Mouse (Mus musculus): Measurements from ENCODE around the gene Fgf15. TPM values are rescaled to one million over a fixed set of nuclear protein-coding genes. Genes with fewer than 3 reads are reported as not detected.

Fgf15 gene
- polyA plus RNA-seq, 1 experiment from 2014 or later: 0.11 TPM

DNA sequence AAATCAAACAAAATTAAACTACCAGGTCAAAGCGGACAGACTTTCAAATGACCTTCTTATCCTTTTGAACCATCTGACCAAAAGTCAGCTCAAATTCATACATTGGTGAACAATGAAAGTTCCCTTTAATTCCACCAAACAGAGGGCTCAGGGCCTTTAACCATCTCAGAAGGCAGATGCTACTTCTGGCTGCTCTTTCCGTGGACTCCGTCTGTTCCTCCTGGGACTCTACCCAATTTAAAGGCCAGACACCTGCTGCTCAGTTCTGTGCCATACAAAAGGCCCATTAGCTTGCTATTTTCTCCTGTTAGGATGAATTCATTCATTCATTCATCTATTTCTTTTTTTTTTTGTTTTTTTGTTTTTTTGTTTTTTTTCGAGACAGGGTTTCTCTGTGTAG is 16.6 kb downstream of the Fgf15 start:
- Histone ChIP-seq H3K4me2 (no peak overlapping the region), H3K36me3 (ENCODE audit: control insufficient read depth, insufficient read depth, low read length) (peaks cover 6% of the 10 kb centered on the region; the same call in 1 of the 2 replicates), H3K4me1 (ENCODE audit: control insufficient read depth, insufficient read depth, low read length) (peaks cover 9% of the 10 kb centered on the region), H3K9me3 (replicated peaks; ENCODE audit: control insufficient read depth, low read length) (no peaks in the 10 kb centered on the region), H3K27ac (ENCODE audit: low read depth, low read length) (no peak overlapping the region), H3K9ac (ENCODE audit: low read depth, low read length) (no peak overlapping the region), H3K27me3 (ENCODE audit: control insufficient read depth, insufficient read depth, low read length) (no peaks in the 10 kb centered on the region), H3K4me3 (ENCODE audit: low read depth, low read length) (no peak overlapping the region)
- WGBS (ENCODE audit: insufficient replicate concordance): 84% methylated on average over 4 of the region's 4 CpGs
- ATAC-seq (replicated peaks; ENCODE audit: insufficient number of reproducible peaks, low FRiP score, low TSS enrichment): no peak

DNA sequence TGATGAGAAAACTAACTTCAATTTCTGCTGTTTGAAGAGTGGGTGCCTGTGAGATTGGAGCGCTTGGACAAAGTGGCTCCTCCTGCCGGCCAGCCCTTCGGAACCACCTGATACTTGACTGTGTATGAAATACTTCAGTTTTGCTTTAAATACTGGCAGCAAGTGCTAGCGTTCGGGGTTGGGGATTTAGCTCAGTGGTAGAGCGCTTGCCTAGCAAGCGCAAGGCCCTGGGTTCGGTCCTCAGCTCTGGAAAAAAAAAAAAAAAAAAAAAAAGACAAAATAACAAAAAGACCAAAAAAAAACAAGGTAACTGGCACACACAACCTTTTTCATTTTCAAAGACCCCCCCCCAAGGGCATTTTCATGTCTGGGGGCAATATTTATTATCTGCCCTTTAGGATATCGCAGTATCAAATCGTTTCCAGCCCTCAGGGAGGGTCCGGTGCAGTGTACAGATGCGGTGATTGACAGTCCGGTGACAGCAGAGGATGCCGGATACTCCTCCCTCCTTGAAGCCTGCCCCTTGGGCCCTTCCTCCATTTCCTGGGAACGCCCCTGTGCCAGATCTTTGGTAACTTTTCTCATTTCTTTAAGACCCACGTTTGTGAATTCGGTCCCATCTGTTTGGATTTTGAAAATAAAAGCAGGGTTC is 18.1 kb downstream of the Fgf15 start:
- Histone ChIP-seq H3K9ac (ENCODE audit: low read depth, low read length) (peak overlapping the region; percentile 89), H3K27me3 (ENCODE audit: control insufficient read depth, insufficient read depth, low read length) (no peaks in the 10 kb centered on the region), H3K27ac (ENCODE audit: low read depth, low read length) (peak overlapping the region; percentile 59; the same call in 1 of the 2 replicates), H3K36me3 (ENCODE audit: control insufficient read depth, insufficient read depth, low read length) (peaks cover 10% of the 10 kb centered on the region), H3K4me1 (ENCODE audit: control insufficient read depth, insufficient read depth, low read length) (peaks cover 9% of the 10 kb centered on the region), H3K4me2 (peak overlapping the region; percentile 66), H3K9me3 (replicated peaks; ENCODE audit: control insufficient read depth, low read length) (no peaks in the 10 kb centered on the region), H3K4me3 (ENCODE audit: low read depth, low read length) (peak overlapping the region; percentile 85)
- ATAC-seq (replicated peaks; ENCODE audit: insufficient number of reproducible peaks, low FRiP score, low TSS enrichment): peak; percentile 88
- WGBS (ENCODE audit: insufficient replicate concordance): 8% methylated on average over 17 of the region's 17 CpGs

DNA sequence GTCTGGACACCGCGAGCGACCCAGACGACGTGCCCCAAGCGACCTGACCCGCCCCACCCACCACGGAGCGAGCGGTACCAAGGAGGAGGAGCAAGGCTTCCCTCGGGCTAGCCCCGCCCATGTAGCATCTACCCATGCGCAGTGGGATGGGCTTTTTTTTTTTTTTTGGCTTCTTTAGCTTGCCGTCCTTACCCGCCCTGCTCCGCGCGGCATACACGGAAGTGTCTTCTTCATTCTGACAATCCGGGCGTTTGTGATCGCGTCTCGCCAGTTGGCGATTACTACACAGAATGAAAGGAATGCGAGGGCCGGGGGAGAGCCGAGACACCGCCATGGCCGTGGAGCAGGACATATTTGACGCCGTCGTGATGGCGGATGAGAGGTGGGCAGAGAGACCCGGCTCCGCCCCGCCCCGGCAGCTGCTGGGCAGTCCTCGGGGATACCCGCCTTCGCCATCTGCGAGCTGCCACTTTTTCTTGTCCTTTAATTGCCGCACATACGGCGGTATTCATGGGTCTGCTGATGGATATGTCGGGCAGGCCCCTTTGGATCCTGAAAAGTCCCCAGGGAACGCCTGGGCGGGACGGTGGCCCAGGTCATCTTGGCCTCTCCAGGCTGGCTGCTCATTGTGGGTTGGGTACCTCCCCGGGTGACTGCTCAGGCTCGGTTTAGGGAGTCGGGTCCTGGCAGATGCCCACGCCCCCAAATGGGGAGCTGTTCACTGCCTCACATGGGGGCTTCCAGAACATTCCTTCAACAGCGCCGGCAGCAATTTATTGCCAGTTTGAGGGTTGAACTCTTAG is 18.8 kb downstream of the Fgf15 start, which contains the start of gene LTO1:
TSS of gene LTO1 (plus strand) at position 153 of the 803 bp plus-strand sequence.
- WGBS (ENCODE audit: insufficient replicate concordance): 1% methylated on average over 55 of the region's 55 CpGs
- H3K4me1 ChIP-seq (ENCODE audit: control insufficient read depth, insufficient read depth, low read length): peaks cover 9% of the 10 kb centered on the region
- peak within 1 kb of the TSS; percentile 89 for H3K9ac ChIP-seq (ENCODE audit: low read depth, low read length)
- H3K27me3 ChIP-seq (ENCODE audit: control insufficient read depth, insufficient read depth, low read length): no peaks in the 10 kb centered on the region
- peak; percentile 95 for ATAC-seq (replicated peaks; ENCODE audit: insufficient number of reproducible peaks, low FRiP score, low TSS enrichment)
- peak within 1 kb of the TSS; percentile 68 for H3K27ac ChIP-seq (ENCODE audit: low read depth, low read length)
- H3K4me3 ChIP-seq (ENCODE audit: low read depth, low read length): peak within 1 kb of the TSS; percentile 85
- peaks cover 10% of the 10 kb centered on the region for H3K36me3 ChIP-seq (ENCODE audit: control insufficient read depth, insufficient read depth, low read length)
- peak within 1 kb of the TSS; percentile 96 for H3K4me2 ChIP-seq
- H3K9me3 ChIP-seq (replicated peaks; ENCODE audit: control insufficient read depth, low read length): no peaks in the 10 kb centered on the region

DNA sequence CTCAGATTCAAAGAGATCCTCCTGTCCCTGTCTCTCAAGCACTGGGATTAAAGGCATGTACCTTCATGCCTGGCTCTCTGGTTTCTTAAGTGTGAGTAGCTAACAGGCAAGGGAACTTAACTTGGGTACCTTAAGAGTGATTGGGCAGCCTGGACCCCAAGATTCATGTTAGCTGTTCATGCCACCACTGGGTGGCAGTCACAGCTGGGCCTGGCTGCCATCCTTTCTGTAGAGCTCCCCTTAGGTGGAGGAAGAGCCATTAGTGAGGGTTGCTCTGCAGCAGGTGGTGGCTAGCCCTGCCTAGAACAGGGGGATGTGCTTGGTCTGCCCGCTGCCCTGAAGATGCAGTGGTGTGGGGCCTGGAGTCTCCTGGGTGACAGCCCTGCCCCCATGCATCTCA is 22.5 kb downstream of the Fgf15 start:
- no peaks in the 10 kb centered on the region for H3K9me3 ChIP-seq (replicated peaks; ENCODE audit: control insufficient read depth, low read length)
- no peak overlapping the region for H3K27ac ChIP-seq (ENCODE audit: low read depth, low read length)
- no peak overlapping the region for H3K9ac ChIP-seq (ENCODE audit: low read depth, low read length)
- no peak for ATAC-seq (replicated peaks; ENCODE audit: insufficient number of reproducible peaks, low FRiP score, low TSS enrichment)
- H3K4me1 ChIP-seq (ENCODE audit: control insufficient read depth, insufficient read depth, low read length): peaks cover 9% of the 10 kb centered on the region
- H3K27me3 ChIP-seq (ENCODE audit: control insufficient read depth, insufficient read depth, low read length): no peaks in the 10 kb centered on the region
- no peak overlapping the region for H3K4me3 ChIP-seq (ENCODE audit: low read depth, low read length)
- no peak overlapping the region for H3K4me2 ChIP-seq
- 78% methylated on average over 1 of the region's 1 CpGs for WGBS (ENCODE audit: insufficient replicate concordance)
- H3K36me3 ChIP-seq (ENCODE audit: control insufficient read depth, insufficient read depth, low read length): peaks cover 10% of the 10 kb centered on the region

DNA sequence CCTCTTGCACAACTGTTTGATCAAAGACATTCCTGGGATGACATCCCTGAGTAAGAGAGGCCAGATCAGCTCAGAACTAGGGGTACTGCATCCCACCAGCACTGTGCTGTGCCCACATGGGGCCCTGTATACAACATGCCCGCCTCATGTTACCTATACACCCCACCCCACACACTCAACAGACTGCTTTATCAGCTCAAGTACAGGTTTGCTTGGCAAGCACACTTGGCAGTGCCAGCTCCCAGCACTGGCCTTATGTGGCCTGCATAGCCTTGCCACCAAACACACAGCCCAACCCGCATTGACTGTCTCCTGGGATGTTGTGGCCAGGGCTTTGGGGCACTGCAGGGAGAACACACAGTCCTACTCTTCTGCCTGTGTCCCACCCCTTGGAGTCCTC is 31.3 kb downstream of the Fgf15 start:
- Histone ChIP-seq H3K27me3 (ENCODE audit: control insufficient read depth, insufficient read depth, low read length) (no peaks in the 10 kb centered on the region), H3K4me3 (ENCODE audit: low read depth, low read length) (no peak overlapping the region), H3K27ac (ENCODE audit: low read depth, low read length) (no peak overlapping the region), H3K4me2 (no peak overlapping the region), H3K4me1 (ENCODE audit: control insufficient read depth, insufficient read depth, low read length) (peaks cover 4% of the 10 kb centered on the region), H3K36me3 (ENCODE audit: control insufficient read depth, insufficient read depth, low read length) (peaks cover 12% of the 10 kb centered on the region), H3K9me3 (replicated peaks; ENCODE audit: control insufficient read depth, low read length) (no peaks in the 10 kb centered on the region), H3K9ac (ENCODE audit: low read depth, low read length) (no peak overlapping the region; the same call in 1 of the 2 replicates)
- 87% methylated on average over 2 of the region's 2 CpGs for WGBS (ENCODE audit: insufficient replicate concordance)
- ATAC-seq (replicated peaks; ENCODE audit: insufficient number of reproducible peaks, low FRiP score, low TSS enrichment): no peak

DNA sequence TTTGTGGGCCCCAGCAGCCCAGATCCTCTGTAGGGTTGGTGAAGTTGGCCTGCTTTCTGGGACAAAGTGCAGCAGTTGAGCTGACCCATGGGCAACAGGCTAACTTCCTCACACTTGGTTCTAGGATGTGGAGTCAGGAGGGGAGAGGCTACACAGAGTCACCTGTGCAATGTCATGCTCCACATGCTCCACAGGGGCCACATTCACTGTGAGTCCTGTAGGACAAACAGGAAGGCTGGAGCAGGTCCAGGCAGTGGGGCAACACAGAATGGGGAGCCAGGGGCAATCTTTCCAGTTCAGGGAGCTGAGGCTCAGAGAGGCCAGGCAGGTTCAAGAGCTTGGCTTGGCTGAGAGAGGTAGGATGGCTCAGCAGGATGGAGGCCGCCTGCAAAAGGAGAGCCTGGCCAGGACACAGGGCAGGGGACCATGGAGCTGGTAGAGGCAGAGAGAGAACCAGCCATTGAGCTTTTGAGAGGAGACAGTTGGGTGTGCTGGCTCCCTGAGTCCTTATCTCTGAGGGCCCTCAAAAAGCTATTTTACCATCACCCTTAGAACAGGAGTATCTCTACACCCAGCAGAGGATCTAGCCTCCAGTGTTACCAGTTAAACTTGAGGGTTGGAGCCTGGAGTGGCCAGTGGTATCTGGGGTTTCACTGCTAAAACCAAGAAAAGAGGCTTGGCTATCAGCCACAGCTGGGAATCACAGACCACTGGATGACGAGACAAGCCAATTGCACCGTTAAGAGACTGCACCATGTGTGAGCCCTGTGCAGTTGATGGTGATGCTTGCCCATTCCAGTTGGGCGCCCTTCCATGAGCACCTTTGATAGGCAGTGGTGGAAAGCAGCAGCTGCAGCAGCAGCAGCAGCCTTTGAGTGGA is 31.9 kb downstream of the Fgf15 start:
- no peaks in the 10 kb centered on the region for H3K27me3 ChIP-seq (ENCODE audit: control insufficient read depth, insufficient read depth, low read length)
- H3K27ac ChIP-seq (ENCODE audit: low read depth, low read length): no peak overlapping the region
- H3K9ac ChIP-seq (ENCODE audit: low read depth, low read length): no peak overlapping the region
- no peak for ATAC-seq (replicated peaks; ENCODE audit: insufficient number of reproducible peaks, low FRiP score, low TSS enrichment)
- H3K9me3 ChIP-seq (replicated peaks; ENCODE audit: control insufficient read depth, low read length): no peaks in the 10 kb centered on the region
- H3K4me1 ChIP-seq (ENCODE audit: control insufficient read depth, insufficient read depth, low read length): peaks cover 4% of the 10 kb centered on the region
- WGBS (ENCODE audit: insufficient replicate concordance): 70% methylated on average over 4 of the region's 4 CpGs
- H3K4me3 ChIP-seq (ENCODE audit: low read depth, low read length): no peak overlapping the region
- peaks cover 16% of the 10 kb centered on the region for H3K36me3 ChIP-seq (ENCODE audit: control insufficient read depth, insufficient read depth, low read length)
- H3K4me2 ChIP-seq: no peak overlapping the region

DNA sequence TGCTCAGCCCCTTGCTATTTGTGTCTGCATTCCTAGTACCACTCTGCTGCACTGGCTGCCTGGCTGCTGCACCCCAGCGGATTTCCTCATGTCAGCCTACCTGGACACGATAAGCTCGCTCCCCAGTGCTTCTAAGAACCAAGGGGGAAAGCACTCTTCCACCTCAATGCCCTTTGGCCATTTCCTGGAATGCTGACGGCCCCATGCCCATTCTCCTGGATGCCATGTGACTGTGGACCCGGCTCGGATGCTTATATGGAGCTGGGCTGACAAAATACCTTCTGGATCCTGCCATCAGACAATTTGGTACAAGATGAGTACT is 32.5 kb downstream of the Fgf15 start:
- H3K4me2 ChIP-seq: no peak overlapping the region
- no peaks in the 10 kb centered on the region for H3K27me3 ChIP-seq (ENCODE audit: control insufficient read depth, insufficient read depth, low read length)
- no peaks in the 10 kb centered on the region for H3K9me3 ChIP-seq (replicated peaks; ENCODE audit: control insufficient read depth, low read length)
- H3K36me3 ChIP-seq (ENCODE audit: control insufficient read depth, insufficient read depth, low read length): peaks cover 16% of the 10 kb centered on the region
- H3K4me1 ChIP-seq (ENCODE audit: control insufficient read depth, insufficient read depth, low read length): peaks cover 4% of the 10 kb centered on the region
- no peak for ATAC-seq (replicated peaks; ENCODE audit: insufficient number of reproducible peaks, low FRiP score, low TSS enrichment)
- no peak overlapping the region for H3K9ac ChIP-seq (ENCODE audit: low read depth, low read length)
- H3K27ac ChIP-seq (ENCODE audit: low read depth, low read length): no peak overlapping the region
- WGBS (ENCODE audit: insufficient replicate concordance): 68% methylated on average over 6 of the region's 6 CpGs
- no peak overlapping the region for H3K4me3 ChIP-seq (ENCODE audit: low read depth, low read length)

DNA sequence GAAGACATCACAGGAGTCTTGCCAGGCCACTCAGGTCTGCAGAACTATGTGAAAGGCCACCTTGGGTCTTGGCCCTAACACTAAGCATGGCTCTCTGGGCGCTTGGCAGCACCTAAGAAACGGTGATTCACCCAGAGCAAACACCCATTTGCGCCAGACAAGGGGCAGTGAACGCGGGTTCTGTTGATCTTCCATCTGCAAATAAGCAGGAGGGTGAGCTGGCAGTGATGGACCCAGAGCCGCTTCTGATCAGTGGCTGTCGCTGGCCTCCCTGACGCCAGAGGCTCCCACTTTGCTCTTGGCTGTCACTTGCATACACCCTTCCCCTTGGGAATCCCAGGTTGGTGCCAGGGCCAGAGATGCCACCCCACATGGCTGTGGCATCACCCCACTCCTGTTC is 33.2 kb downstream of the Fgf15 start:
- no peaks in the 10 kb centered on the region for H3K27me3 ChIP-seq (ENCODE audit: control insufficient read depth, insufficient read depth, low read length)
- no peaks in the 10 kb centered on the region for H3K9me3 ChIP-seq (replicated peaks; ENCODE audit: control insufficient read depth, low read length)
- no peak for ATAC-seq (replicated peaks; ENCODE audit: insufficient number of reproducible peaks, low FRiP score, low TSS enrichment)
- 74% methylated on average over 8 of the region's 8 CpGs for WGBS (ENCODE audit: insufficient replicate concordance)
- H3K4me3 ChIP-seq (ENCODE audit: low read depth, low read length): no peak overlapping the region
- H3K4me1 ChIP-seq (ENCODE audit: control insufficient read depth, insufficient read depth, low read length): peaks cover 4% of the 10 kb centered on the region
- no peak overlapping the region for H3K27ac ChIP-seq (ENCODE audit: low read depth, low read length)
- no peak overlapping the region for H3K4me2 ChIP-seq
- peaks cover 16% of the 10 kb centered on the region for H3K36me3 ChIP-seq (ENCODE audit: control insufficient read depth, insufficient read depth, low read length)
- H3K9ac ChIP-seq (ENCODE audit: low read depth, low read length): no peak overlapping the region
